Mouse (Mus musculus) regulatory T cell (primary cell): Measurements from ENCODE around the gene Plpp7.

ENCODE experiments used
- in situ Hi-C: fragments of 300-600 bp; cut with MboI, MseI; formaldehyde crosslinking; loops from one replicate; pipeline ENCODE4 v1.15.1; 2025; ENCODE audit warnings: high pct_unique_total_duplicates

The Plpp7 gene

DNA sequence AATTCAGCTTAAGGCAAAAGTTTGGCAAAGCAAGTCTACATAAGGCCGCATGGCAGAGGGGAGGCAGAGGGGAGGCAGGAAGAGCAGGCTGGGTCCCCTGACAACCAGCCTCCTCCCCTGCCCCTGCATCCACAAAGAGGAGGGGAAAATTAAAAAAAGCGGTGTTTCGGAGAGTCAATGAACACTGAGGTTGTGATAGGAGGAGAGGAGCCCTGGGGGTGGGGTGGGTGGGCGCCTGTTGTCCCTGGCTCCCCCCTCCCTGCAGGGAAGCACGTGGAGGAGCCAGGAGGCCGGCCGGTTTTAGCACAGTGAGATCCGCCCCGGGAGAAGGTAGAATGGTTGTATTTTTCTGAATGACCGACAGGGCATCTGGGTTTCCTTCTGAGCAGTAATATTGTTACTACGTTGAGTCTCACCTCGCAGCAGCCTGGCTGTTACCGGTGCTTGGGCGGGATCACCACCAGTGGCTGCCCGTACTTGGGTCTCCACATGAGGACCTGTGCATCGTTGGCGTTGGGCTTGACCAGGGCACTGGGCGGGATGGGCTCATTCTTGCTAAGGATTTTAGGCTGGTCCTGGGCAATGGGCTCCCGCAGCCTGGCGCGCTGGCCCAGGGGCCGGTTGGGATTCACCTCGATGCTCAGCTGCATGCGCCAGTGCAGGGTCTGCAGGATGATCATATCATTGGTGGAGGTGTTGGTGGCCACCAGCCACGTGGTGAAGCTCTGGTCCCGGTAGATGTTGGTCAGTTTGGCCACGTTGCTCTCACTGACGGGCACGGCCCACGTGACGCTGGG lies 26.3 kb upstream of the Plpp7 start:
- in situ Hi-C loops = loop anchor here (10.0 kb wide), 1 partner anchor 506 kb away; the partner anchor contains the start of genes 9430097D07Rik, Dpm2 and Pip5kl1

DNA sequence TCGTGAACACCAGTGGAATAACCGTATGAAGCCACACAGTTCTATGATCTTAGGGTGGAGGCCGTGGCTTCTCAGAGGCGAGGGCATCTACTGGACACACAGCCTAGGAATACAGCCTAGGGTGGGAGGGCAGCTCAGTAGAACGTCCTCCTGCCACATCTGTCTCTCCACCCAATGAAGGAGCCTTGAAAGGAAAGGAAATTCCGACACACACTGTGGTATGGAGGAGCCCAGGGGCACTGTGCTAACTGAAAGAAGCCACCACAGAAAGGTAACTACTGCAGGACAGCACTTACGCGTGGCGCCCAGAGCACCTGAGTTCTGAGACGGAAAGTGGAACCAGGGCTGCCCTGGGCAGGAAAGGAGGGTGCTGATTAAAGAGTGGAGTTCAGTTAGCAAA lies 24.6 kb upstream of the Plpp7 start:
- in situ Hi-C loops = no loop called here

DNA sequence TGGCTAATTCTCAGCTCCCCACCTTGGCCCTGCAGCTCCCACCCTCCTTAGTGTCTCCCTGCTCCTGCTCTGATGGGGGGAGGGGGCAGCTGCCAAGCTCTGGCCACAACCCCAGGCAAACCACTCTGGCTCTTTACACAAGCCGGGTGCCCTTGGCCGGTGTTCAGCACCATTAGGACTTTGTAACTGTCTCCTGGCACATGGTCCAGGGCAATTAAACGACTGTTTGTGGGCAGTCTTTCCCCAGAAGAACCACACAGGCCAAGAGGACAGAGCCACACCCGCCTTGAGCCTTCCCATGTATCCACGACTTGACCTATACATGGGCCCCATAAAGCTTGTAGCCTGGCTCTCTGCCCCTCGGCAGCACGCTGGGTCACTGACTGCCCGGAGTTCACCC lies 20.9 kb upstream of the Plpp7 start:
- in situ Hi-C loops = no loop called here

DNA sequence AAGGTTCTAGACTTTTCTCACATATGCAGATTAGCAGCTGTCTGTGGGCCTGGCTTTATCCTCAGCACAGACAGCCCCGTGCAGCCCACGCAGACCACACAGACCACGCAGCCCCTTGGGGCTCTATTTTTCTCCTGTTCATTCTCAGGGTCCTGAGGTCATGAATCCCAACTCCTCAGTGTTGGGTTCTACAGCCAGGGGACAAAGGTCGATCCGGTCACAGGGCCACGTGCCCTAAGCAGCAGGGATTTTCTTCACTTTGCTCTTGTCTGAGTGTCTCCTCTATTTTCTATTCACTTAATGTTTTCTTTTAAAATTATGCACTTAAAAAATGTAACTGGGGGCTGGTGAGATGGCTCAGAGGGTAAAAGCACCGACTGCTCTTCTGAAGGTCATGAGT lies 20.0 kb upstream of the Plpp7 start:
- in situ Hi-C loops = no loop called here

DNA sequence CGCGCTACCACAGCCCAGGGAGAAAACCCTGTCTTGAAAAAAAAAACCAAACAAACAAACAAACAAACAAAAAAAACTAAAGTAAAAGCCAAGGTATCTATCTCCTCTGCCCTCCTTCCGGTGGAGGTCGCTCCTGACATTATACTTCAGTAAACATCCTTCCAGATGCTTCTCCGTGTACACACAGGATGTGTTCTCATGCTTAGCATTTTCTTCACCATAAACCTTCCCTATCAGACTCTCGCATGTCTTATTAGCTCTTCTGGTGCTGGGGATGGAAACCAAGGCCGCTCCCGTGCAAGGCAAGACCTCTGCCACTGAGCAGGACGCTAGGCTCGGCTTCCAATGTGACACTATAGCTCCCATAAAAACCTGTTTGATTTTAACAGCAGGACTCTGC lies 17.6 kb upstream of the Plpp7 start:
- in situ Hi-C loops = no loop called here

DNA sequence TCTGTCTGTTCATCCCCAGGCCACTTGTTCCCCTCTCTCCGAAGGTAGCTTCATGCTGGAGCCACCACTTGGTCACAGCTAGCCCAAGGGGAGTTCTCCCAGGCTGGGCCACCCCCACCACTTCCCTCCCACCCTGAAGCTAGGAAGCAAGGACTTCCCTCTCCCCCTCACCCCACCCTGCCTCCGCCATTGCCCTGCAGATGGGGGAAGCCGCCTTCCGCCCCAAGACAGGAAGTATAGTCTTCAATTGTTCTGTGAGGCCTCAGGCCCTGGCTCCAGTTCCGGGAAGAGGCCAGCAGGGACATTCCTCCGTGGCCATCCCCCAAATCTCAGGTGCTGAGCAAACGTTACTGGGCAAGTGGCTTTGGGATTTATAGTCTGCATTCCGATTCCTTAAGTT lies 16.8 kb upstream of the Plpp7 start:
- in situ Hi-C loops = no loop called here

DNA sequence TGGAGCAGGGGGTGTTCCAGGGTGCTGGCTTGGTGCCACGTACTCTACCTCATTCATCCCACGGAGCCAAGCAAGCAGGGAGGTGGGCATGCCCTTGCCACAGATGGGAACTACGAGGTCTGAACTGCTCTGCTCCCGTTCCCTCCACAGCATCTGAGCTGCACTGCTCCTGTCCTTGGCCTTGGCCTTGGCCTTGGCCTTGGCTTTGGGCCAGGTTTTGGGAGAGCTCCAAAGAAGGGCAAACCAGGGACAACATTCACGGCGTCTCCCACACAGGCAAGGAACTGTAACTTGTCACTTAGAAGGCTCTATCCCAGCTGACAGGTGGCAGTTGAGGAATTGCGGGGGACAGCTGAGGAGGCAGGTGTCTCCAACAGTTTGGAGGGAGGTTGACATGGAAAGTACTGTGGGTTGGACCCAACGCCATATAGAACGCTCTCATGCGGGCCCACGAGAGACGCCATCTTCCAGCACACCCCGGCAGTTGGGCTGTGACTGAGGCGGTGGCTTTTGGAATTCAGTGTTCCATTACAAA lies 16.1 kb upstream of the Plpp7 start:
- in situ Hi-C loops = no loop called here

DNA sequence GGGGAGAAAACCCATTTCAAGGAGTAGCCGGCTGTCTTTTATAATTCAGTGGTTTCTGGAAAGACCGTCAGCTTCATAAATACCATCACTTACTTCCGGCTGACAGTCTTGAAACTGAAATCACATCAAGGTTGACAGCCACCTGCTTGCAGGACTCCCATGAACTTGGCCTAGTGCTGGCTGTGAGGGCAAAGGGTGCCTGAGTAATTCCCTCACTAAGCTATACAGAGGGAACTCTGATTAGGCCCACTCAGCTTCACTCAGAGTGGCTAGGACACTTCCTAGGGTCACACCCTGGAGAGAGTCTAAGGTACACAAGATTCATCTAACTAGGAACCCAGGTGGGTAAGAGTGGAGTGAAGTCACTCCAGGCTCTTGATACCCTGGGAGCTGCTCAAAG lies 14.6 kb upstream of the Plpp7 start:
- in situ Hi-C loops = no loop called here

DNA sequence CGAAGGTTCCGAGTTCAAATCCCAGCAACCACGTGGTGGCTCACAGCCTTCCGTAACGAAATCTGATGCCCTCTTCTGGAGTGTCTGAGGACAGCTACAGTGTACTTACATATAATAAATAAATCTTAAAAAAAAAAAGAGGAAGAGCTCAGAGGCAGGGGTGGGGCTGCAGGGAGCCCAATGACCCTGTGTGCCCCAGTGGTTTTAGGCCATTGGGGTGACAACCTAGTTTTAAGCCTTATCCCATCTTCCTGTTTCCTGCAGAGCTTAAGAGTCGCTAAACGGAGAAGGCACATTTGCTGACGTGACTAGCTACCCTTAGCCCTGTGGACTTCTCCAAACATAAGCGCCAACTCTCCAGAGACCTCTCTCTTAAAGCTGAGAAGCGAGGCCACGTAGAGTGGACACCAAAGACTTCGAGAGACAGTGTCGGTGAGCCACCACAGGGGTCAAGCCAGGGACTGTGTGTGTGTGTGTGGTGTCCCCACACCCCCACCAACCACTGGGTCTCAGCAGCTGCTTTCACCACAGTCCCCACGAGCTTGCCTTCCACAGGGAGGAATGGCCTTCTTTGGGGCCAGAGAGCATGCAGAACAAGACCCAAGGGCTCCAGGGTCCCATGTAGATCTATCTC lies 13.9 kb upstream of the Plpp7 start:
- in situ Hi-C loops = no loop called here

DNA sequence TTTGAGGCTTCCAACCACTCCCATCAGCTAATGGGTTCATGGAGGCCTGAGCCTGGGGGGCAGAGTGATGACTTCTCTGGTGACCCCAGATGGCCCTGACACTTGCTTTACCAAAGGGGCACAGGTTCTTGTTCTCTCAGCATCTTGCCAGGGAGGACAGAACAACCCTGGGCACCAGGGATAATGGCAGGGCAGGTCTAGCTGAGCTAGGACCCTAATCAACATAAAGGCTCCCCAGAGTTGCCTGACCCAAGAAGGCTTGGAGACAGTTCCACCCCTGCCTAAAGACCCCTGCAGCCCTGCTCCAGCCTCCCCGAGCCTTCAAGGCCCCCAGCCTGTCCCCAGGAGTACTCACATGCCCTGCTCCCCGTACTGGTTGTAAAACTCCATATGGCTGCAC lies 13.1 kb upstream of the Plpp7 start:
- in situ Hi-C loops = no loop called here

DNA sequence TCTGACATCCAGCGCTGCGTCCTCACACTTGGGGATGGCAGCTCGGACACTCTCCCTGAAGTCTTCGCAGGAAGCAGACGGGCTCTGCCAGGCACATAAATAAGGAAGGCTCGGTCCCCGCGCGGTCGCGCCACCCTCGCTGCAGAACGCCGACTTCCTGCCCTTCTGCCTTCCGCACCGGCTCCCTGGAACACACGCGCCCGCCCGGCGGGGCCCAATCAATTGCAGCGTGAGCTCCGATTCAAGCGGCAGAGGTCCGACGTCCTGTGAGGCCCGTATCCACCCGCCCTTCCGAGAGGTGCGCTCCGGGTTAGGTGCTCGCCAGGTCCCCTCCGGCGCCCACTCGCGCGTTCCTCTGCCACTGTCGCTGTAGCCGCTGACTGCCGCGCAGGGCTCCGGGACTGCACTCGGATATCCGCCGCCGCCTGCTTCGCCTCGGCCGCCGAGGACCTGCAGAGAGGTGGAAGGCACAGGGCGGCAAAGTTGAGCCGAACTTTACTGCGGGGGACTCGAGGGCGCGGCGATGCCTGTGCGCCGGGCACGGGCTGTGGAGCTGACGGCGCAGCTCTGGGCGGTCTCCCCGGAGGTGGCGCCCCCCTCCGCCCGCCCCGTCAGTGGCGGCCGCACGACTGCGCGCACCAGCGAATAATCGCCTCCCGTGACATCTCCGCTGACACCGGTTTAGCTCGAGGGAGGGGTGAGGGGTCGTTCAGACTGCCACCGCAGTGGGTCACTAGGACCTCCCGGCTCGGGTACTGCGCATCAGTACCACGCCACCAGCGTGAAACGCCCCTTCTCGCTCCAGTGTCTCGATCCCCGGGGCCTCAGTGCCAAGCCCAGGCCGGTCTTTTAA lies 11.9 kb upstream of the Plpp7 start:
- in situ Hi-C loops = no loop called here

DNA sequence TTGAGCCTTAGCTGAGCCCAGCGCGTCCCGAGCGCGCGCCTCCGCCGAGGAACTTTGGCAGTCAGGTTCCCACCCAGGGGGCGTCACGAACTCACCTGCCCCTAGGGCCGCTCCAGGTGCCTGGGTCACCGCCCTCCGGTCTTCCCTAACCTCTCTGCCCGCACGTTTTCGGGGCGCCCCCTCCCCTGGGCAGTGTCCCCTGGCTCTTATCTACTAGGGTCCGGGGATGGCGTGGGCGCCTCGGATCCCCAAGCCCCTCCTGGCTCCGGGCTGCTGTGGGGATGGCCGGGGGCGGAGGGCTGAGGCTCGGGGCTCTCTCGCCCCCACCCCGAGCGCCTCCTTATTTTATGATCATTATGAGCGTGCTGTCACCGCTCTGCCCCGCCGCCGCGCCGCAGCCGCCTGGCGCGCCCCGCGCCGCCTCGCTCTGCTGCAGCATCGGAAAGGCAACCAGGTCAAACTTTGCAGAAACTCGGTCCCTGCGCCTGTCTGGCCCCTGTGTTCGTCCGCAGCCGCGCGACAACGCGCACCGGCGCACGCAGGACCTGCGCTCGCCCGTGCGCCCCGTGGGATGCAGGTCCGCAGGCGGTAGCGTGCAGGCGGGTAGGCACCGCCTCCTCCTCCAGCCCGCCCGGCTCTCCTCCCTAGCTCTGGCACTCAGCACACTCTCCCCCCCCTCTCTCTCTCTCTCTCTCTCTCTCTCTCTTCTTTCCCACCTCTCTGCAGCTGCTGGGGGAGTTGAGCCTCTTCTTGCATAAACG lies 11.0 kb upstream of the Plpp7 start, which contains the start of gene Fam78a:
TSS of gene Fam78a (minus strand) at position 747 of the 761 bp plus-strand sequence.
- in situ Hi-C loops = no loop called here

DNA sequence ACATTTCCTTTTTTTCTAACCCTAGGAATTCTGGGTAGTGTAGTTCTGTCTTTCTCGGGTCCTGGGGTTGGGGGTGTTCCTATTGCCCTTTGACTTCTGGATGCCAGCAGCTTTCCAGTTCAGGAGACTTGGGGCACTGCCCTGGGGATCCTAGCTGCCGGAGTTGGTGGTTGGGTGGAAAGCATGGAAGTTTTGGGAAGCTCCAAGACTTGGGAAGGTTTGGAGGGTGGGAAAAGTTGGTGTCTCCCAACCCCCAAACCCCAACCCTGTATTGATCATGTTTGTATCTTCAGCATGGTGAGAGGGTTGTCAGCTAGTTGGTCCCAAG lies 10.5 kb upstream of the Plpp7 start:
- in situ Hi-C loops = loop anchor here (5.0 kb wide), 1 partner anchor 47 kb away; no protein-coding TSS in a partner anchor

DNA sequence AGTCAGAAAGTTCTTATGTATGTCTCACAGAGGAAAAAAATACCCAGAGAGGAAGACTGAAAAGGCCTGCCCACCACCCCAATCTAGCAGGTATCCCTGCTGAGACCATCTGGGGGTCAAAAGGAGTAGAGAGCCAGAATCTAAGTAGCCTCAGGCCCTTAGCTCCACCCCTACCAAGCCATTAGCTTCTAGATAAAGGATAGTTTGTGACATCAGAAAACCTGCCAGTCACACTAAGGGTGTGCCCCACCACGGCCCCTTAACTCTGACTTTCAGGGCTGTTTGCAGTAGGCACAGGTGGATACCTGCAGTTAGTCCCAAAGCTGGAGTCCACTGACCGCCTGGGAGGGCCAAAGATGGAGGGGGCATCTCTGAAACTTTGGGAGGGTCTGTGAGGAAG lies 10.1 kb upstream of the Plpp7 start:
- in situ Hi-C loops = loop anchor here (5.0 kb wide), 1 partner anchor 47 kb away; no protein-coding TSS in a partner anchor

DNA sequence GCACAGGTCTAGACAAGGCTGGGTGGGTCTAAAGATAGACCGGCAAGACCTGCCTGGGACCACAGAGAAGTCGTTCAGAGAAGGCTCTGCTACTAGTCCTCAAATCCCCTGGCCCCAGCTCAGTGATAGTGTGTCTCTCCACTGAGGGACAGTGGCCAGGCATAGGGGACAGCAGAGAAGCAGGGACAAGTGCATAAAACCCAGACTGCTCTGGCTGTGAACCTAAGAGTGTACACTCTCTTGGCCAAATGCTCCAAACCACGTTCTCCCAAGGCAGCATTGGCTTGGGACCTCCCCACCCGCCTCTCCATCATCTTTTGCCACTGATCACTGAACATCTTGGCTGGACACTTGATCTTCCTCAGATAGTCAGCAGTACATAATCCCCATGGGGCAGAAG lies 7.7 kb upstream of the Plpp7 start:
- in situ Hi-C loops = loop anchor here (5.0 kb wide), 1 partner anchor 45 kb away; no protein-coding TSS in a partner anchor

DNA sequence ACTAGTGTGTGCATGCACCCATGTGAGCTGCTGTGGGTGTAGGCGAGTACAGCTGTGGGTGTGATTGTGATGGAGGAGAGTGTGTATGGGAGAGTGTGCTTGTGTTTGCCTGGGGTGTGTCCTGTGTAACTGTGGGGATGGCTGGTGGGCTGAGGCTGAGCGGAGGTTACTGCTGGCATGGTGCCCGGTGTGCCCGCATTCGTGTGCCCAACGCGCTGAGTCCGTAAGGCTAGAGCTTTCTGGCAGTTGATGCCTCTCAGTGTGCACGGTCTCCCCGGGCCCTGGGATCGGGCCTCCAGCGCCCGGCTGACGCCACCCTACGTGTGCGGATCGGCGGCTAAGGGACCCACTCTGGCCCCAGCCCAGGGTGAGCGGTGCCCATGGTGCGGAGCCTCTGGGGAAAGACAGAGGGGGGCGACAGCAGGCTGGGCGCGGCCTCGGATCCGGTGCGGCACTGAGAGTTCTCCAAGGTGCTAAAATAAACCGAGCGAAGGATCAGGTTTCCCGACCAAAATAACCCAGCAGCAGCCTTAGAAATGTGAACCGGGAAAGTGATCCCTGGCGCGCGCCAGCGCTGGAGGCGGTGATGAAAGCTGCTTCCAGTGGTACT lies 6.9 kb upstream of the Plpp7 start:
- in situ Hi-C loops = loop anchor here (5.0 kb wide), 1 partner anchor 44 kb away; no protein-coding TSS in a partner anchor

DNA sequence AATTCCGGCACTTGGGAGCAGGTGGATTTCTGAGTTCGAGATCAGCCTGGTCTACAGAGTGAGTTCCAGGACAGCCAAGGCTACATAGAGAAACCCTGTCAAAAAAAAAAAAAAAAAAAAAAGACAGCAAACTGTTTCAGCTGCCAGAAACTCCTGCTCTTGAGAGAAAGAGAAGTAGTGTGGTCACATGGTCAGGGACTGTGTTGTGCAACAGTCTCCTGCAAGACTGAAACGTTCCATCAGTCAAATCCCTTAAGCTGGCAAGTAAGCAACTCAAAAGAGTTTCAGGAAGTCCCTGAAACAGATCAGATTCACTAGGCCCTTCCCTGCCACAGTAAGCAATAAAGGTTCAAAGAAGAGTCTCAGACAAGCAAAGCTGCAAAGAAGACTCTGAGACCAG lies 5.7 kb upstream of the Plpp7 start:
- in situ Hi-C loops = loop anchor here (5.0 kb wide), 1 partner anchor 43 kb away; no protein-coding TSS in a partner anchor

DNA sequence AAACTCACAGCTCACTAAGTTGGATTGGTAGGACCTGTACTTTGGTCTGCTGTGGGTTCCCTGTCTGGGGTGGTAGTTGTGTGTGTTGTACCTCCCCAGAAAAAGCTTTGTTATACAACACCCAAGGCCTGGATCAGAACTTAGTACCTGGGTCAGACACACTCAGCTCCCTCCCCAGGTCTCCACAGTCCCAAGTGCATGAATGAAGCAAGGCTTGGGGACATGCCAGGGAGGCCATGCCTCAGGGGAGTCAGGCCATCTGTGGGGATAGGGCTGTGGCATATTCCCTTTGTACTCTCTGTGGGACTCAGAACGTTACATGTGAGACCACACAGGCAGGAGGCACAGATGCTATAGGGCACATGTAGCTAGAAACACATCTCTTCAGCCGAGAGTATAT lies 5.2 kb upstream of the Plpp7 start:
- in situ Hi-C loops = no loop called here

DNA sequence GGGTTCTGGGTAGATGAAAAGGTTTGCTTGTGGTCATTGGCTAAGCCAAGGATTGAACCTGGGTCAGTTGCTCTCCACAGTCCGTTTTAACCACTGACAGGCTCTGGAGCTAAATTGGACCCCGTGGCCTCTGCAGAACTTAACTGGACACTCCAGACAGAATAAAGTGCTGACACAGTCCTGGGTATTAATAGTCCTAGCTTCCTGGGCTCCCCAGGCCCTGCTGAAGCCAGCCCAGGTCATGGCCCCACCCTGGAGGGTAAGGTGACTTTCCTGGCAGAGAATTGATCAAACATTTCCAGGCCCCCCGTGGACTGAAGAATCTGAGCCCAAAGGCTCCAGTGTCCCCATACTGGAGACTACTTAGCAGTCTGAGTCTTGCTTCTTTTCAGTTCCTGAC lies 3.4 kb upstream of the Plpp7 start:
- in situ Hi-C loops = no loop called here

DNA sequence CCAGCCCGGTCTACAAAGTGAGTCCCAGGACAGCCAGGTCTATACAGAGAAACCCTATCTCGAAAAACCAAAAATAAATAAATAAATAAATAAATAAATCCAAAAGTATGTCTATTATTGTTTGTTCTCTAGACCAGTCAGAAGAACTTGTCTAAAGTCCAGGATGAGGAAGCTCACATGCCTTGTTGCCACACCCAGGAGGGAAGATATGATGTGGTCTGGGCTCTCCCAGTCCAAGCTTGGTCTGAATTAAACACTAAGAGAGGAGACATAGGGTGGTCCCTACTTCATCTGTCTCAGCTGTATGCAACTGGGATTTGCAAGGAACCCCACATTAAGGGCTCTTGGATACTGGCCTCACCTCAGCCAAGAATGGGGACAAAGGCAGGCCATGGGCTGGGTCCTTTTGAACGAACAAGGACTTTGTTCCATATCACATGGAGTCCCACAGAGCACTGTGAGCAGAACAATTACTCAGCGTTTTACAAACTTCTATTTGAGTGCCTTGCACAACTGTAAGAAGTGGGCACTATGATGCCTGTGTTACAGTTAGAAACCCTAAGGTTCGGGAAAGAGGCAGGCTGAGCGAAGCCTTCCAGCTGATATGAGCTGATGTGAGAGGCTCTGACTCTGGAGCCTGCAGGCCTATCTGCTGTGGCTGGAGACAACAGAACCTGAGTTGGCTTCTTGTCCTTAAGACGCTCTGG lies 1.2 kb upstream of the Plpp7 start:
- in situ Hi-C loops = no loop called here
